Mouse (Mus musculus): ENCODE results near the gene Nsa2. TPM values are rescaled to one million over a fixed set of nuclear protein-coding genes. Genes with fewer than 3 reads are reported as not detected.
A peak's percentile ranks its signal among the peaks of the same experiment; 100 is the strongest.

The Nsa2 gene
- total and polyA plus RNA-seq, 3 experiments: 126 to 305 (median 159) TPM

GRCm38 (mm10) chr13:97175520-97176264 lies 38.0 kb upstream of the Nsa2 start:
- no peaks in the 10 kb centered on the region for H3K9me3 ChIP-seq (replicated peaks; ENCODE audit: low read length)
- no peak for TF ChIP-seq POLR2A (IDR thresholded peaks at IDR 0.05; ENCODE audit: low read depth, low read length)
- TF ChIP-seq ZMIZ1 (IDR thresholded peaks at IDR 0.05; ENCODE audit: low read depth, low read length): 0 out of 2 replicates have a peak, but pooled peaks have one; percentile 29
- in situ Hi-C loops (cut with MboI; ENCODE audit: low pct_ligation_motif_present, low pct_unique_long_range_greater_than_20kb, low sequenced_read_pairs) (no loop called here), dilution Hi-C loops (cut with MboI; ENCODE audit: extremely low pct_ligation_motif_present, extremely low pct_unique_long_range_greater_than_20kb, low sequenced_read_pairs) (no loop called here)
- no peak for DNase-seq (ENCODE audit: extremely low read depth)
- no peak overlapping the region for H3K4me3 ChIP-seq (replicated peaks in 1 of 3; ENCODE audit: low read depth in 2 of 3, low read length in 2 of 3, poor library complexity in 1 of 3)
- peaks cover 71 to 90% of the 10 kb centered on the region in 2 experiments for H3K36me3 ChIP-seq (replicated peaks in 1 of 2; ENCODE audit: control insufficient read depth in 1 of 2, insufficient read depth in 1 of 2, low read length in 1 of 2)
- no peaks in the 10 kb centered on the region for H3K27me3 ChIP-seq (replicated peaks)
- H3K79me2 ChIP-seq (replicated peaks; ENCODE audit: control insufficient read depth, extremely low read depth, insufficient read depth, poor library complexity, severe bottlenecking): no peaks in the 10 kb centered on the region
- no peak overlapping the region for H3K27ac ChIP-seq (ENCODE audit: insufficient read depth, low read depth)
- H3K9ac ChIP-seq (ENCODE audit: insufficient read depth, low read depth): no peak overlapping the region
- no peaks in the 10 kb centered on the region for H3K4me1 ChIP-seq (ENCODE audit: control insufficient read depth in 1 of 2, insufficient read depth in 2 of 2)
- H3K4me2 ChIP-seq (ENCODE audit: insufficient read depth, low read depth, poor library complexity, severe bottlenecking): no peak overlapping the region

- Histone ChIP-seq H3K36me3 (replicated peaks in 1 of 2; ENCODE audit: control insufficient read depth in 1 of 2, insufficient read depth in 1 of 2, low read length in 1 of 2) (peaks cover 51 to 73% of the 10 kb centered on the region in 2 experiments), H3K9ac (ENCODE audit: insufficient read depth, low read depth) (no peak overlapping the region), H3K27me3 (replicated peaks) (no peaks in the 10 kb centered on the region), H3K4me3 (replicated peaks in 1 of 3; ENCODE audit: low read depth in 2 of 3, low read length in 2 of 3, poor library complexity in 1 of 3) (no peak overlapping the region), H3K9me3 (replicated peaks; ENCODE audit: low read length) (no peaks in the 10 kb centered on the region), H3K4me2 (ENCODE audit: insufficient read depth, low read depth, poor library complexity, severe bottlenecking) (no peak overlapping the region), H3K79me2 (replicated peaks; ENCODE audit: control insufficient read depth, extremely low read depth, insufficient read depth, poor library complexity, severe bottlenecking) (0 out of 2 replicates have a peak, but pooled peaks cover under 1% of the 10 kb centered on the region), H3K4me1 (ENCODE audit: control insufficient read depth in 1 of 2, insufficient read depth in 2 of 2) (peaks cover 0 to under 1% of the 10 kb centered on the region in 2 experiments; a peak in 1 of 4 replicates), H3K27ac (ENCODE audit: insufficient read depth, low read depth) (no peak overlapping the region)
- TF ChIP-seq ETS1 (conservative IDR thresholded peaks at IDR 0.05; ENCODE audit: low read depth, low read length): no peak
- TF ChIP-seq NRF1 (IDR thresholded peaks at IDR 0.05; ENCODE audit: low read depth, low read length): no peak
- TF ChIP-seq PAX5 (IDR thresholded peaks at IDR 0.05; ENCODE audit: low read length): no peak
- TF ChIP-seq RAD21 (IDR thresholded peaks at IDR 0.05; ENCODE audit: low read depth, low read length): peak; percentile 15
- no peak for TF ChIP-seq MAFK (IDR thresholded peaks at IDR 0.05; ENCODE audit: insufficient replicate concordance, low read length)
- peak; percentile 10; the same call in 1 of the 2 replicates for TF ChIP-seq SMC3 (IDR thresholded peaks at IDR 0.05; ENCODE audit: low read depth, low read length)
- TF ChIP-seq MYC (IDR thresholded peaks at IDR 0.05; ENCODE audit: low read depth, low read length): peak; percentile 61; the same call in 1 of the 2 replicates
- peak; percentile 54 to 71 for TF ChIP-seq CTCF (conservative IDR thresholded peaks at IDR 0.05 in 1 of 2, IDR thresholded peaks at IDR 0.05 in 1 of 2; ENCODE audit: low read depth in 2 of 2, low read length in 2 of 2)
- no peak for TF ChIP-seq SIN3A (IDR thresholded peaks at IDR 0.05; ENCODE audit: low read length)
- no peak for TF ChIP-seq ZNF384 (IDR thresholded peaks at IDR 0.05; ENCODE audit: low read depth, low read length)
- in situ Hi-C loops (cut with MboI; ENCODE audit: low pct_ligation_motif_present, low pct_unique_long_range_greater_than_20kb, low sequenced_read_pairs) (no loop called here), dilution Hi-C loops (cut with MboI; ENCODE audit: extremely low pct_ligation_motif_present, extremely low pct_unique_long_range_greater_than_20kb, low sequenced_read_pairs) (no loop called here)
- peak; percentile 67 for DNase-seq (ENCODE audit: extremely low read depth)
Observed at GRCm38 (mm10) chr13:97145834-97146233, 8.1 kb upstream of the Nsa2 start.

DNA sequence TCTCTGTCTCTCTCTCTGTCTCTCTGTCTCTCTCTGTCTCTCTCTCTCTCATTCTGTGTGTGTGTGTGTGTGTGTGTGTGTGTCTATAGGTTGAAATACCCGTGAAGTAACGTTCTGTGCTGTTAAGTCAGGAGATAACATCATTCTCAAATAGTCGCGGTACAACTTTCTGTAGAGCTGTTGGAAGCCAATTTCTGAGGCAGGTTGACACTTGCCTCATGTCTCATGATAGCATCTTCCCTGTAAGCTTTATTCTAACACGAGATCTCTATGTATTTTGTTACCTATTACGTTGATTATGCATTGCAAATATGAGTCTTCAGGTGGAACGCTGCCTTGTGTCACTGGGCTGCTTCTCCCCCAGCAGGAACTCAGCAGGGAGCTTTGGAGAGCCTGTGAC lies 4.6 kb upstream of the Nsa2 start:
- dilution Hi-C loops (cut with MboI; ENCODE audit: extremely low pct_ligation_motif_present, extremely low pct_unique_long_range_greater_than_20kb, low sequenced_read_pairs) (no loop called here), in situ Hi-C loops (cut with MboI; ENCODE audit: low pct_ligation_motif_present, low pct_unique_long_range_greater_than_20kb, low sequenced_read_pairs) (no loop called here)
- no peak for DNase-seq (ENCODE audit: extremely low read depth)
- Histone ChIP-seq H3K79me2 (replicated peaks; ENCODE audit: control insufficient read depth, extremely low read depth, insufficient read depth, poor library complexity, severe bottlenecking) (peaks cover 22% of the 10 kb centered on the region), H3K9ac (ENCODE audit: insufficient read depth, low read depth) (no peak overlapping the region), H3K4me2 (ENCODE audit: insufficient read depth, low read depth, poor library complexity, severe bottlenecking) (no peak overlapping the region), H3K36me3 (replicated peaks in 1 of 2; ENCODE audit: control insufficient read depth in 1 of 2, insufficient read depth in 1 of 2, low read length in 1 of 2) (peaks cover 25 to 53% of the 10 kb centered on the region in 2 experiments), H3K27me3 (replicated peaks) (no peaks in the 10 kb centered on the region), H3K9me3 (replicated peaks; ENCODE audit: low read length) (no peaks in the 10 kb centered on the region), H3K4me1 (ENCODE audit: control insufficient read depth in 1 of 2, insufficient read depth in 2 of 2) (peaks cover 0 to 20% of the 10 kb centered on the region in 2 experiments; a peak in 2 of 4 replicates), H3K27ac (ENCODE audit: insufficient read depth, low read depth) (no peak overlapping the region), H3K4me3 (replicated peaks in 1 of 3; ENCODE audit: low read depth in 2 of 3, low read length in 2 of 3, poor library complexity in 1 of 3) (no peak overlapping the region)
- TF ChIP-seq MEF2A (IDR thresholded peaks at IDR 0.05; ENCODE audit: borderline replicate concordance, low read depth, low read length) (no peak), CTCF (conservative IDR thresholded peaks at IDR 0.05 in 1 of 2, IDR thresholded peaks at IDR 0.05 in 1 of 2; ENCODE audit: low read depth in 2 of 2, low read length in 2 of 2) (no peak), EP300 (IDR thresholded peaks at IDR 0.05; ENCODE audit: low read length) (no peak), MAFK (IDR thresholded peaks at IDR 0.05; ENCODE audit: insufficient replicate concordance, low read length) (no peak), POLR2AphosphoS2 (IDR thresholded peaks at IDR 0.05; ENCODE audit: low read depth, low read length) (no peak), JUN (IDR thresholded peaks at IDR 0.05; ENCODE audit: insufficient read depth, low read depth, low read length) (no peak), GABPA (IDR thresholded peaks at IDR 0.05; ENCODE audit: insufficient replicate concordance, low read depth, low read length) (no peak), ZC3H11A (IDR thresholded peaks at IDR 0.05; ENCODE audit: low read depth, low read length) (no peak), IRF4 (IDR thresholded peaks at IDR 0.05; ENCODE audit: low read depth, low read length) (no peak), PAX5 (IDR thresholded peaks at IDR 0.05; ENCODE audit: low read length) (no peak), MYC (IDR thresholded peaks at IDR 0.05; ENCODE audit: low read depth, low read length) (no peak), POLR2A (IDR thresholded peaks at IDR 0.05; ENCODE audit: low read depth, low read length) (no peak), MXI1 (IDR thresholded peaks at IDR 0.05; ENCODE audit: low read depth, low read length) (no peak), JUND (conservative IDR thresholded peaks at IDR 0.05; ENCODE audit: low read depth, low read length) (no peak)

All from CH12.LX (cell line).